Mouse (Mus musculus) R1 (cell line): ENCODE measurements around the gene Tinf2.

Experiments used
- DNase-seq: peaks from one replicate; pipeline ENCODE4 v3.0.0-alpha.2; 2018; ENCODE audit warnings: low read depth, low spot score

The Tinf2 gene

GRCm38 (mm10) chr14:55637795-55638194, 43.8 kb downstream of the Tinf2 start, which contains the start of gene Gm49378:
Gene Gm49378, minus strand, starts transcription at chr14:55637895.
- no peak for DNase-seq

- DNase-seq: peak; percentile 95
Measured at GRCm38 (mm10) chr14:55635523-55636007, 46.1 kb downstream of the Tinf2 start, which contains the start of gene Ipo4. Gene Ipo4, minus strand, starts transcription at chr14:55635957.

- DNase-seq: peak; percentile 71
Measured at GRCm38 (mm10) chr14:55634874-55635522, 46.6 kb downstream of the Tinf2 start.

DNA sequence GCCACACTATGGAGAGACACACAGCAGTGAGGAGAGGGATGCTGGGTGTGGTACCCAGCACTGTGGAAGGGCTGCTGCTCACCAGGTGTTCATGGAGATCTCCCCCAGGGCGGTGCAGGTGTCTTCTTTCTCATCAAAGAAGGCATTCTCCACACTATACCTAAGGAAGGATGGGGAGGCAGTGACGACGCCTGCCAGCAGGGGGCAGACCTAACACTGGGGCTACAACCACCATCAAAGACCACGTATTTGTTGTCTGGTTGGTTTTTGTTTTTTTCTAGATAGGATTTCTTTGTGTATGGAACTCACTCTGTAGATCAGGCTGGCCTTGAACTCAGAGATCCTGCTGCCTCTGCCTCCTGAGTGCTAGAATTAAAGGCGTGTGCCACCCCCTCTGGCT, 52.3 kb downstream of the Tinf2 start:
- DNase-seq: peak; percentile 53

DNA sequence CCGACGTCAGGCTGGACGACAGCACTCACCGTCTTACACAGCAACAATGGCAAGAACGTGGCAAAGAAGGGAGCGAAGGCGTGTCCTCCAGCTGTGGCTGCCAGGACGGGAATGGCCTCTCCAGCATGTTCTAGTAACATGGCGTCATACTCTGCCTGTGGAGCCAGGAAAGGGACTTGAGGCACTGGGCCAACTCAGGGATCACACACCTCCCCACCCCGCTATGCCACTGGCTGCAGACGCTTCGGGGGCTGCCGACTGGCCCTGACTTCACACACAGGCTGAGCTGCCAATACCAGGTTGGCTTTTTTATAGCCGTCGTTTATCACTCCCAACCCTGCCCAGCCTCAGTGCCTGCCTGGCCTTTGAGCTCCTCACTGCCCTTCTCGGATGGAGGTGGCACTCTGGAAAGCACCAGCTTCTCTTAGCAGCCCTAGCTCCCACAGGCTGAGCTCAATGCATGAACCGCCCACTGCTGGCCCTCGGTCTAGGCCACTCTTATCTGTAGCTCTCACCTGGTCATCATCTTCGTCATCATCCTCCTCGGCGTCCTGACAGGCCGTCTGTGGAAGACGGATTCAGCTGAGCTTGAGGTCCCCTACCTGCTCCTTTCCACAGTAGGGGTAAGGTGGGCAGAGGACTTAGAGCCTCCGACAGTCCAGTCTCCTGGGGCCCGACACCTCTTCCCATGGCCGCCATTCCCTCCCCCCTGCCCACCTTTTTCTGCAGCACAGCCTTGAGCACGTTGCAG, 53.4 kb downstream of the Tinf2 start:
- DNase-seq: no peak
